Mouse (Mus musculus): ENCODE measurements around the gene Gm5592. TPM values are rescaled to one million over a fixed set of nuclear protein-coding genes. Genes with fewer than 3 reads are reported as not detected.

The Gm5592 gene
- total RNA-seq (2023), result not detected

GRCm38 (mm10) chr7:41153541-41153940 is at the start of gene Gm5592:
Gene Gm5592 (plus strand): TSS chr7:41153841.

Other genes with a start within 250 kb of the Gm5592 start
- gene 4930433I11Rik, start 166.3 kb upstream of the Gm5592 start, total RNA-seq (2023), result not detected
- gene Gm4884, start 121.1 kb upstream of the Gm5592 start, total RNA-seq (2023), result not detected
- 1 to 10 TPM; 4.8 to 7.0 TPM for gene AI987944, start 239.5 kb downstream of the Gm5592 start, total RNA-seq (2023)